Mouse (Mus musculus) brain, embryonic 14.5 days (tissue): ENCODE measurements around the gene Pfkfb2.

Experiments
- CTCF ChIP-seq: fragments of 200-500 bp; IDR thresholded peaks from 2 replicates; pipeline ENCODE4 v1.5.1; 2012; ENCODE audit warnings: inconsistent platforms, mild to moderate bottlenecking, moderate library complexity, borderline replicate concordance; ENCODE audit not compliant: insufficient read depth, insufficient read length; ENCODE audit errors: extremely low read depth
- POLR2A ChIP-seq: fragments of 200-500 bp; IDR thresholded peaks from 2 replicates; pipeline ENCODE4 v1.6.1; 2012; ENCODE audit warnings: mild to moderate bottlenecking, inconsistent platforms, borderline replicate concordance; ENCODE audit not compliant: poor library complexity, insufficient read depth, insufficient read length, severe bottlenecking; ENCODE audit errors: extremely low read depth

- no peak for TF ChIP-seq POLR2A
- no peak for TF ChIP-seq CTCF
These were observed 983 bp downstream of the Pfkfb2 start for GRCm38 (mm10) chr1:130728070-130728469.
